Mouse (Mus musculus) thymus, adult 2 months (tissue): ENCODE results near the gene Olfr1045.

Source experiments
- CTCF ChIP-seq: fragments of 200-500 bp; IDR thresholded peaks from 2 replicates; pipeline ENCODE4 v1.5.1; 2012; ENCODE audit warnings: mild to moderate bottlenecking, control low read depth, low read length, moderate library complexity, borderline replicate concordance; ENCODE audit not compliant: control insufficient read depth, poor library complexity, insufficient read depth; ENCODE audit errors: extremely low read depth
- POLR2A ChIP-seq: fragments of 200-500 bp; IDR thresholded peaks from 2 replicates; pipeline ENCODE4 v1.6.1; 2012; ENCODE audit warnings: mild to moderate bottlenecking, low read length, control low read depth, moderate library complexity; ENCODE audit not compliant: control insufficient read depth, poor library complexity, insufficient read depth; ENCODE audit errors: extremely low read depth

GRCm38 (mm10) chr2:86146632-86147031 is 56.2 kb downstream of the Olfr1045 start, which contains the start of gene Olfr1040:
- TF ChIP-seq POLR2A (no peak), CTCF (no peak)
